Mouse (Mus musculus) olfactory bulb, adult 2 months (tissue): ENCODE results near the gene Aldh3b3.

Source experiments
- CTCF ChIP-seq: fragments of 200-500 bp; IDR thresholded peaks from 2 replicates; pipeline ENCODE4 v1.5.1; 2012; ENCODE audit warnings: low read depth, mild to moderate bottlenecking, low read length, moderate library complexity; ENCODE audit not compliant: insufficient read depth
- POLR2A ChIP-seq: fragments of 200-500 bp; IDR thresholded peaks from 2 replicates; pipeline ENCODE4 v1.6.1; 2012; ENCODE audit warnings: mild to moderate bottlenecking, low read depth, low read length, moderate library complexity; ENCODE audit not compliant: insufficient read depth

- no peak for TF ChIP-seq POLR2A
- TF ChIP-seq CTCF = no peak
Measured at GRCm38 (mm10) chr19:3975866-3976265, 17.4 kb downstream of the Aldh3b3 start.
